Mouse (Mus musculus) retina, postnatal 7 days (tissue): ENCODE results near the gene 4933424G06Rik.
A peak's percentile ranks its signal among the peaks of the same experiment; 100 is the strongest.
"Not testable (repeated sequence)": the region's sequence is repeated elsewhere in the genome, so short reads cannot be mapped to it uniquely, and the experiment has no call there.

ENCODE experiments used
- DNase-seq: peaks from one replicate; pipeline ENCODE4 v3.0.0-alpha.2; 2012; ENCODE audit warnings: low read depth, low spot score

Gene 4933424G06Rik

GRCm38 (mm10) chr1:36709854-36710280 lies at the start of gene 4933424G06Rik:
TSS of gene 4933424G06Rik (plus strand) at chr1:36710149.
- DNase-seq = peak; percentile 96

DNA sequence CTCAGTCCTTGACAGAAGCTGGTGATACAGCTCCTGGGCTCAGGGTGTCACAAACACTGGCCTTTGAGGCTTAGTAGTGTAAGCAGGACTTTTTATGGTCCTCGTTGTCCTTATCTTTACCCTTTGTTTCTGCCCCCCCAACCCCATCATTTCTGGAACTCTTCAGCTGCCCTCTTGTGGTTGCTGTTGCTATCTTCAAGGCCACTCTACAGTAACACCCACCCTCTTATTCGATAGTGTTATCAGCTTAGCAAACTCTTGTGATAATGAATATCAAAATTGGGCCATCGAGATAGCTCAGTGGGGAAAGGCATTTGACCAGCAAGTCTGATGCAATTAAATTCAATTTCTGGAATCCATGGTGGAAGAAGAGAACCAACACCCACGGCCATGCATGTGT lies 45.5 kb upstream of the 4933424G06Rik start:
- no peak for DNase-seq

DNA sequence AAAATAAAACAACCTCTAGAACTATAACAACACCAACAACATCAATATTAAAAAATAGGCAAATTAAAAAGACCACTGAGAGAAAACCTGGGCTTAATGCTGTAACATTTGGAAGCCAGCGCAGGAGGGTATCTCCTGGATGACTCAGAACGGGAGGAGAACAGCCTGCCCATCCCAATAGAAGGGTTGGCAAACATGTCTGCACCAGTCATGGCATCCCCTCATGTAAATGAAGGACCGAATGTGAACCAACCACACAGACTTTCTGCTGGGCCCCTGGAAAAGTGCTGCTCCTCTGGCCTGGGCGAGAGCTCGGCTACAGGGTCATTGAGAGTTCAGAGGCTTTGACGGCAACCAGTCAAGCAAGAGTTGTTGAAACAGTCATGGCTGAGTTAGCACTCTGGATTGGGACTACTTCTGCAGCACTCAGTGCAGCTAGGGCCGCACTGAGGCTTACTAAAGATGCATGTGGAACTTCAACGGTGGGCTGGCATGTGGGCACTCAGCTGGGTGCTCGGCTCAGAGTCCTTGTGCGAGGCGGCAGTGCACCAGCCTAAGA lies 44.7 kb upstream of the 4933424G06Rik start:
- DNase-seq = no peak

- DNase-seq = no peak
These were observed 44.0 kb upstream of the 4933424G06Rik start for GRCm38 (mm10) chr1:36665934-36666333.

- not testable (repeated sequence) for DNase-seq
These were observed 41.9 kb upstream of the 4933424G06Rik start for GRCm38 (mm10) chr1:36668007-36668406.

DNA sequence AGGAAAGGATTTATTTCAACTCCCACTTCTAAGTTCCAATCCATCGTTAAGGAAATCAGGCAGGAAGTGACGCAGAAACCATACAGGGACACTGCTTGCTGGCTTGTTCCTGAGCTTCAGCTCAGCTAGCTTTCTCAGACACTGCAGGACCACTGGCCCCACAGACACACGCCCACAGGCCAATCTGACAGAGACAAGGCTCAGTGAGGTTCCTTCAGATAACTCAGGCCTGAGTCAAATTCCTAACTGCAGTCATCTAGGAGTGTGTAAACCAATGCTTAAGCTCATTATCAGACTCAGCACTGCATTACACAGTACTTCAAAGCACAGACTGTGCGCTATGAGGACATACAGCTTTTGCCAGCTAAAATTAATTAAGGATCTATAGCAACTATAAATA lies 39.7 kb upstream of the 4933424G06Rik start:
- no peak for DNase-seq

DNA sequence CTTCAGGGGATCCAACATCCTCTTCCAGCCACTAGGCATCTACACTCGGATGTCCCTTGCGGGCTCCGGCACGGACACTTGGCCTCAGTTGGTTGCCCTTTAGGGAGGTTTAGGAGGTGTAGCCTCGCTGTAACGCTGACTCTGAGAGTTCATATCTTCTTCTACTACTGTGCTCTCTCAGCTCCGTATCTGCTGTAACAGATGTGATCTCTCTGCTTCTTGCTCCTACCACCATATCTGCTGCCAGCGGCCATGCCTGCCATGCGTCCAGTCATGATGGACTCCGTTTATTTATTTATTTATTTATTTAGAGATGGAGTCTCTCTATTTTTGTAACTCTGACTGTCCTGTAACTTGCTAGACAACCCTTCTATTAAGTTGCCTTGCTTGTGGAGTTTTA lies 38.7 kb upstream of the 4933424G06Rik start:
- no peak for DNase-seq

- no peak for DNase-seq
These were observed 37.1 kb upstream of the 4933424G06Rik start for GRCm38 (mm10) chr1:36672648-36673350.

- DNase-seq = no peak
These were observed 35.0 kb upstream of the 4933424G06Rik start for GRCm38 (mm10) chr1:36674936-36675335.

GRCm38 (mm10) chr1:36680893-36681292 lies 29.1 kb upstream of the 4933424G06Rik start:
- DNase-seq = peak; percentile 72

GRCm38 (mm10) chr1:36682620-36683355 lies 27.2 kb upstream of the 4933424G06Rik start, which contains the start of gene Fam178b:
TSS of gene Fam178b (minus strand) at chr1:36683183.
- no peak for DNase-seq

GRCm38 (mm10) chr1:36683810-36684467 lies 26.0 kb upstream of the 4933424G06Rik start:
- DNase-seq = peak; percentile 64

DNA sequence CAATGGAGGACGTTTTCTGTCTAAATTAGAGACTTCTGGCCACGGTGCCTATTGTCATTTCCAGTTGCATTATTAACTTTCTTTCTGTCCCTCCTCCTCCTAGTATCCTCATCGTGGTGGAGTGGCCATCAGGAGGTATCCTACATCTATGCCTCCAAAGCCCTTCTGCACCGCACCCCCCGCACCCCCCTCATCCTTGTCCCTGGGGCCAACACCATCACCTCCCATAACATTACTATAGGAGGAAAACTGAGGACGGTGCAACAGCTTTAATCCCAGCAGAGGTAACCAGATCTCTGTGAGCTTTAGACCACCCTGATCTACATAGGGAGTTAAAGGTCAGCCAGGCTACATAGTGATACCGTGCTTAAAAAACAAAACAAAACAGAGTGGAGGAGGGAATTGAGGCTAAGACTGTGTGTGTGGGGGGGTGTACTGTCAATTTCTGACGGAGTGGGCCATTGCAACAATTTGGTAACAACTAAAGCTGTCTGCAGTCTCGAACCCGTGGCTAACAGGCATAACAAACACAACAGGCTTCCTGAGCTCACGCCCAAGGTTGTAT lies 19.2 kb upstream of the 4933424G06Rik start:
- no peak for DNase-seq

DNA sequence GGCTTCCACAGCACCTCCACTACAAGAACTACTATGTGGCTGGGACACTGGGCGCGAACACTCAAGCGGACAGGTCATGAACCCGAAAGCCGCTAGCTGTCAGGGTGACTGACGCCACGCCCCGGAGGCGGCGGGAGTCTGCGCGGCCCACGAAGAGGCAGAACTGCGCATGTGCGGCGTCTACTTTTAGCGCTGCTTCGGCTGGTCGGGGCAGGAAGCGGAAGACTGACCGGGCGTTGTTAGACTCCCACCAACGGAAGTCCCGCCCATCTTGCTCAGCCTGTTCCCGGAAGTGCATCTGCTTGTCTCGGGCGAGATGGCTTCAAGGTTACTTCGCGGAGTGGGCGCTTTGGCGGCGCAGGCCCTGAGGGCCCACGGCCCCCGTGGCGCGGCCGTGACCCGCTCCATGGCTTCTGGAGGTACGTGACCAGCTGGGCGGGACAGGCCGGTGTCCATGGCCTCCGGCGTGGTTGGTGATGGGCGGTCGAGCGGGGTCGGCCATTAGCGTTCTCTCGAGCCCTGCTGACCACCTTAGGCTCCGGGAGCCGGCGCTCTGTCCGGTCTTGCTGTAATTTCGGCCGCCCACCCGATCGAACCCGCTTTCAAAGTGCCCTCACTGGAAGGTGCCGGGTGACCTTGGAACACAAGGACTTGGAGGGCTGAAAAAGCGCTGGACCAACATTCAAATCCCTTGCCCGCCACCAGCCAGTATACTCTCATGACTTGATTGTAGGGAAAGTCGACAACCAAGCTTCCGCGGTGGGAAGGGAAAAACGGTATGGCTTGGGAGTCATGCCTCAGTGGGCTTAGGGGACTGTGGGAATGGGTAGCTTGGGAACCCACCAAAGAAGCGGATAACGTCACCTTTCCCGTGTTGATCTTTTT lies 18.4 kb upstream of the 4933424G06Rik start, which contains the start of gene Cox5b:
Gene Cox5b (plus strand): TSS at position 179 of the 885 bp plus-strand sequence.
- peak; percentile 98 for DNase-seq

DNA sequence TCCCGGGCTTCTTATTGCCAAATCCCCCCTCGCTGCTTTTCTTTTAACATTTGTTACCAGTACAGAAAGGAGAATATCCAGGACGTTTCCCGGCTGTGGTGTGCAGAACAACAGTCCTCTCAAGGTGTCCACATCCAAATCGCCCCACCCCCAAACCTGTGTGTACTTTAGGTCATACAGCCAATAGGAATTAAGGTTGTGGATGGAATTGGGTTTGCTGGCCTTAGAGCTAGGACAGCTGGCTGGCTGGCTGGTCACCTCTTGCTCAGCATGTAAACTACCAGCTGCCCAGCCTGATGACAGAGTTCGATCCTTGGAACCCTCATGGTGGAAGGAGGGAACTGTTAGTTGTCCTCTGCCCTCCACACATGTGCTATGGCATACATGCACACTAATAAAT lies 15.1 kb upstream of the 4933424G06Rik start:
- DNase-seq = no peak

DNA sequence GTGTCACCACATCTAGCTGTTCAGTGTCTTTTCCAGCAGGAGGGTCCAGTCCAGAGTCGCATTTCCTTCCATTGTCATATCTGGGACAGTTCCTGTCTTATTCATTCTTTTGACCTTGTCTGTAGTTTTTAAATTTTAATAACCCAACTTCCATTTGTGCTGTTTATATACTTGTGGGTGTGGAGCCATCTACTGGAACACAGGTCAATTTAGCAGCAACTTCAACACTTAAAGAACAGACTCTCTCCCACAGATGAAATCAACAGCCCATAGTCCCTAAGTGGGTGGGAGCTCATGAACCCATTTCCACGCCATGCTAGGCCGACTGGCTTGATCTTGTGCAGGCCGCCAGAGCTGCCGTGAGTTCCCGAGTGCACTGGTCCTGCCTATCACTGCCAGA lies 13.5 kb upstream of the 4933424G06Rik start:
- DNase-seq = no peak

DNA sequence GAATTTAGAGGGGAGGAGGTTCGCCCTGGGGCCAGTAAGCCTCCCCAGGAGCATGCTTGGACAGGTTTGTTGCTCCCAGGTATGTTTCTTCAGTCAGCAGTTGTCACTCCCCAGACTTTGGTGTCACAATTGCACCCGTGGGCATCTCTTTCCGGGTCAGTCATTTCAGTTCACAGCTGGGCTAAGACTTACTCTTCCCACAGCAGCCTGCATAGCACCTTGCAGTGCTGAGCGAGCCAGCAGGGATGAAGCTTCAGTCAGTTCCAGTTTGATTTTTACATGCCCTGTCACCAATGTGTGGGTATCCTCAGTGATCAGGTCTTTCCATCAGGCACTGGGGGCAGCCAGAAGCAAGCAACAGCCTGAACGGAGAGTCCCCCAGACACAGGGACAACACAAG lies 12.9 kb upstream of the 4933424G06Rik start:
- no peak for DNase-seq

DNA sequence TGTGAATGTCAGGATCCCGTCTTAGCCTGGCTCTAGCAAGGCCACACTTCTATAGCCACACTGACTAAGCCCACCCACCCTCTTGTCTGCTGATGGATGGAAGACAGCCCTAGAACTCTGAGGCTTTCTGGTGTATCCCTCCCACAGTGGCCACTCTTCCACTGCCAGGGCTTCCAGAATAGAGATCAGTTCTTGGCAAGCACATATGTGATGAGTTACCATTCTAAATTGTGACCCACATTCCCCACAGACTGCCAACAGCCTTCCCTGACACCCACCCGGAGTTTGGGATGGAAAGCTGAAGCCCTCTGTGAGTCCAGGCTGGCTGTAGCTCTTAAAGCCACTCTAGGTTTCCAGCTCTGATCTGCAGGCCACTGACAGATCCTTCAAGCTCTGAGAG lies 2.8 kb upstream of the 4933424G06Rik start:
- DNase-seq = no peak

DNA sequence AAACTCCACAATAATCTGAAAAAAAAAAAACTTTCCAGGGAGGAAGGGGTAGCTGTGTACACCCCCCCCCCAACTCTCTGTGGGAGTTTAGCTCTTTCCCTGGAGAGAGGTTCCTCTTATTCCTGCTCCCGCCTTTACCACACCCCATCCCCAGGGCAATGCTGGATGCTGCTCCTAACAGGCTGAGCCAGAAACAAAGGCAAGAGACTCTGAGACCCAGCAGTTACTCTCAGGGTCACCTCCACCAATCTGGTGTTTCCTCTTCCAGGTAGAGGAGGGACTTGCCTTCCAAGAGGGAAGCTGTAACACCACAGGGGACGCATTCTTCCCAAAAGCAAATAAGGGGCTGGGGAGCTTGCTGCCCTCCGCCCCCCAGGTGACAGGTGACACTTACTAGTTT lies 2.2 kb upstream of the 4933424G06Rik start:
- DNase-seq = no peak

- DNase-seq = no peak
These were observed 1.3 kb upstream of the 4933424G06Rik start for GRCm38 (mm10) chr1:36708626-36709025.
